Mouse (Mus musculus) liver, embryonic 13.5 days (tissue): ENCODE measurements at regions not wholly inside any gene's neighbourhood (a gene's known extent, or its start where the extent isn't known, plus 50 kb on each side); places are given as distances from the start of the nearest gene placed in this dataset.

ENCODE experiments used
- ATAC-seq: fragments of 200-750 bp; cut with Nextera tagmentation; 2 replicates; pipeline ENCODE4 v1.8.0; 2017; ENCODE audit warnings: low read depth, mild to moderate bottlenecking, moderate number of reproducible peaks, moderate library complexity
- DNase-seq: peaks from one replicate; pipeline ENCODE4 v3.0.0; 2022
- H3K27ac ChIP-seq: fragments of 300-500 bp; sonication (generic); 2 replicates; pipeline ENCODE4 v1.5.1; 2015; ENCODE audit warnings: moderate library complexity, mild to moderate bottlenecking, inconsistent platforms
- H3K27me3 ChIP-seq: fragments of 300-500 bp; sonication (generic); 2 replicates; pipeline ENCODE4 v1.6.1; 2015; ENCODE audit warnings: mild to moderate bottlenecking, inconsistent platforms
- H3K36me3 ChIP-seq: fragments of 300-500 bp; sonication (generic); 2 replicates; pipeline ENCODE4 v1.6.1; 2015; ENCODE audit warnings: mild to moderate bottlenecking, inconsistent platforms
- H3K4me1 ChIP-seq: fragments of 300-500 bp; sonication (generic); replicated peaks from 2 replicates; pipeline ENCODE4 v1.6.1; 2015; ENCODE audit warnings: inconsistent platforms
- H3K4me2 ChIP-seq: fragments of 300-500 bp; sonication (generic); 2 replicates; pipeline ENCODE4 v1.6.1; 2015; ENCODE audit warnings: inconsistent platforms, mild to moderate bottlenecking, moderate library complexity
- H3K4me3 ChIP-seq: fragments of 300-500 bp; sonication (generic); replicated peaks from 2 replicates; pipeline ENCODE4 v1.5.1; 2015; ENCODE audit warnings: mild to moderate bottlenecking, inconsistent platforms
- H3K9ac ChIP-seq: fragments of 300-500 bp; sonication (generic); 2 replicates; pipeline ENCODE4 v1.6.1; 2015; ENCODE audit warnings: mild to moderate bottlenecking, inconsistent platforms
- H3K9me3 ChIP-seq: fragments of 300-500 bp; sonication (generic); replicated peaks from 2 replicates; pipeline ENCODE4 v1.6.1; 2016; ENCODE audit warnings: inconsistent platforms
- WGBS: fragments of 180-500 bp; shearing (Covaris S2); methylation state at CpG from one replicate; pipeline ENCODE4 v1.1.7; 2015; ENCODE audit not compliant: insufficient replicate concordance; 5-methylcytosine and 5-hydroxymethylcytosine counted together

GRCm38 (mm10) chr15:36916998-36917397 lies 90.6 kb downstream of the Zfp706 start:
- peaks cover 6% of the 10 kb centered on the region for H3K4me1 ChIP-seq
- no peak overlapping the region for H3K9ac ChIP-seq
- H3K4me2 ChIP-seq: no peak overlapping the region
- WGBS: 27% methylated on average over 4 of the region's 4 CpGs
- ATAC-seq (no peak), DNase-seq (no peak)
- H3K36me3 ChIP-seq: no peaks in the 10 kb centered on the region; the same call in 1 of the 2 replicates
- H3K27me3 ChIP-seq: no peaks in the 10 kb centered on the region
- H3K27ac ChIP-seq: no peak overlapping the region
- H3K9me3 ChIP-seq: no peaks in the 10 kb centered on the region
- H3K4me3 ChIP-seq: no peak overlapping the region

DNA sequence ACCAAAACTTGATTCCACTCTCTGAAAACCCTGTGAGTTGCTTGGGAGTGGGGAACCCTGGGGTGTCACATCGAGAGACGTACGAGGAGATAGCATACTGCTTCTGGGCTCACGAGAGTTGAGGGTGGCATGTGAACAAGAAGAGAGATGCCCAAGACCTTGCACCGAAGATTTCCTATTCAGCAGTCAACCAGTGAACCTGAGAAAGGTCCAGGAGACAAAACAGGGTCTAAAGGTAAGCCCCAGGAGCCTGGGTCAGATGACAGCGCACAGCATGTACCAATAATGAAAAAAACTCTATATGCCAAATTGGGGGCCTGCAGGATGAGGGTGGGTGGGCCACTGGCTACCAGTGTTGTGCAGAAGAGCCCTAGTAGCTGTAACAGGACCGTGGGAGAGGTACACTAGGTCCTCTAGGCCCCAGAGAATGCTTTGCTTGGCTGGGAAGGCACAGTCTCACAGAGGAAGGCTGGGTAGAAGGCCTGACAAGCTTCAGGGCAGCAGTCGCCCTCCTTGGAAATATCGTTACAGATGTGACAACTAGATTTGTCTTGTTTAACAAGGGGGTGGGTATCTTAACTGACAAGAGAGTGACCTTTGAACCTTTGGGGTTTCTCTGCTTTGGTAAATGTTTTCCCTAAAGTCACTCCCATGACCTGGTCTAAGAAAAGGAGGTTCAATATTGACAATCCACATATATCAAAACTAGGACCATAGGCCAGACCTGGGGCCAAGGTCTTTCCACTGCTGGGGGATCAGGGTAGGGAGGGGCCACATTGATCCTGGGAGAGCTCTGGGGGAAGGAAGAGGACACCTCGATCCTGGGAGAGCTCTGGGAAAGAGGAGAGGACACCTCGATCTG lies 93.1 kb downstream of the Zfp706 start:
- no peaks in the 10 kb centered on the region for H3K27me3 ChIP-seq
- H3K4me2 ChIP-seq: no peak overlapping the region
- 69% methylated on average over 11 of the region's 11 CpGs for WGBS
- no peak overlapping the region for H3K4me3 ChIP-seq
- H3K9ac ChIP-seq: no peak overlapping the region
- ATAC-seq (peak; percentile 72), DNase-seq (no peak)
- peak overlapping the region; percentile 43; the same call in 1 of the 2 replicates for H3K27ac ChIP-seq
- no peaks in the 10 kb centered on the region; the same call in 1 of the 2 replicates for H3K36me3 ChIP-seq
- peaks cover 11% of the 10 kb centered on the region for H3K4me1 ChIP-seq
- no peaks in the 10 kb centered on the region for H3K9me3 ChIP-seq

DNA sequence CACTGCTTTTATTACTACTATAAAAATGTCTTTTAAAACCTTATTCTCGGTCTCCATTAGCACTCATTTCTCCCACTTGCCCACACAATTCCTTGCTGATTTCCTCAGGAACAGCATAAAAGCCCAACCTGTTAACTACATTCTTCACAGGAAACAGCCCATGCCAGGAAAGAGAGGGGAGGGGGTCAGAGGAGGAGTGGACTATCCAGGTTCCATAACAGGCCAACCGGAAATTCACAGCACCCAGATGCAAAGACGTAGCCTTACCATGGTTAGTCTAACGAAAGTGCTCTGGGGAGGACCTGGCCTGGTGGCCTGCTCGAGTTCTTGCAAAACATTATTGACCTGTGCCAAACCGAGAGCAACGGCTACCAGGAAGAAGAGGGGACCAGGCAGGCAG lies 94.3 kb downstream of the Zfp706 start:
- H3K27ac ChIP-seq: no peak overlapping the region
- no peaks in the 10 kb centered on the region; the same call in 1 of the 2 replicates for H3K36me3 ChIP-seq
- 67% methylated on average over 7 of the region's 7 CpGs for WGBS
- DNase-seq (no peak), ATAC-seq (no peak)
- peaks cover 11% of the 10 kb centered on the region for H3K4me1 ChIP-seq
- no peak overlapping the region for H3K4me2 ChIP-seq
- no peak overlapping the region for H3K4me3 ChIP-seq
- H3K9me3 ChIP-seq: no peaks in the 10 kb centered on the region
- H3K9ac ChIP-seq: no peak overlapping the region
- H3K27me3 ChIP-seq: no peaks in the 10 kb centered on the region

DNA sequence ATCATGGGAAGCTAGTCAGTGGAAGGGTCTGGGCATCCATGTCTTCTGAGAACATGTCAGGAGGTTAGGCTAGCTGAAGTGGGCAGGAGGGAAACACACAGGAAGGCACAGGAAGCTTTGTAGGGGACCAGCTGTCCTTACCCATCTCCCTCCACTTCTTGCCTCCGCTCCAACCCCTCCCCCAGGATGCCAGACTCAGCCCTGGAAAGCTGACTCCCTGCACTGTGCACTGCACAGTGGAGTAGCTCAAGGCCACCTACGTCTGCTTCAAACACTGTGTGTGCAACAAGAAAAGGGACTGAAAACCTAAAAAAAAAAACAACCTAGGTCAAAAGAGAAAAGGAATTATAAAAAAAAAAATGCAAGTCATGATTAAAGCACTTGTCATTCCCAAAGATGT lies 97.3 kb downstream of the Zfp706 start:
- DNase-seq (no peak), ATAC-seq (no peak)
- Histone ChIP-seq H3K4me1 (peaks cover 11% of the 10 kb centered on the region), H3K27ac (no peak overlapping the region), H3K27me3 (no peaks in the 10 kb centered on the region), H3K36me3 (no peaks in the 10 kb centered on the region; the same call in 1 of the 2 replicates), H3K9me3 (no peaks in the 10 kb centered on the region), H3K9ac (no peak overlapping the region), H3K4me2 (no peak overlapping the region), H3K4me3 (no peak overlapping the region)
- 51% methylated on average over 2 of the region's 2 CpGs for WGBS

DNA sequence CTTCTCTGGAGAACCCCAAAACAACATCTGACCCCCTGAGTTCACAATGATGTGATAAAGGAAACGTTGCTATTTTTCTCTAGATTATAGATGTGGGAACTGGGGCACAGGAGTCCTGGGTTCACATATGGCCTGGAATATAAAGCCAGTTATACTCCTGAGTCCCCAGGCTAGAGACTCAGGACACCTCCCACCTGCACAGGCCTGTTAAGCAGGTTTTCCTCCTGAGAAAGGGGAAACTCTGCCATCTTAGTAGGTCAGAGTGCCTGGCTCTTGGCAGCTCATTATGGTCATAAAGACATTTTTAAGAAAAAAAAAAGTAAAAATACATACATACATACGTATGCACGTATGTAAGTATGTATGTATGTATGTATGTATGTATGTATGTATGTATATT lies 98.1 kb downstream of the Zfp706 start:
- H3K4me3 ChIP-seq: no peak overlapping the region
- H3K9ac ChIP-seq: no peak overlapping the region
- ATAC-seq (no peak), DNase-seq (no peak)
- no peaks in the 10 kb centered on the region for H3K9me3 ChIP-seq
- H3K4me2 ChIP-seq: no peak overlapping the region
- 55% methylated on average over 3 of the region's 3 CpGs for WGBS
- H3K4me1 ChIP-seq: peaks cover 11% of the 10 kb centered on the region
- H3K36me3 ChIP-seq: no peaks in the 10 kb centered on the region; the same call in 1 of the 2 replicates
- no peaks in the 10 kb centered on the region for H3K27me3 ChIP-seq
- H3K27ac ChIP-seq: no peak overlapping the region

DNA sequence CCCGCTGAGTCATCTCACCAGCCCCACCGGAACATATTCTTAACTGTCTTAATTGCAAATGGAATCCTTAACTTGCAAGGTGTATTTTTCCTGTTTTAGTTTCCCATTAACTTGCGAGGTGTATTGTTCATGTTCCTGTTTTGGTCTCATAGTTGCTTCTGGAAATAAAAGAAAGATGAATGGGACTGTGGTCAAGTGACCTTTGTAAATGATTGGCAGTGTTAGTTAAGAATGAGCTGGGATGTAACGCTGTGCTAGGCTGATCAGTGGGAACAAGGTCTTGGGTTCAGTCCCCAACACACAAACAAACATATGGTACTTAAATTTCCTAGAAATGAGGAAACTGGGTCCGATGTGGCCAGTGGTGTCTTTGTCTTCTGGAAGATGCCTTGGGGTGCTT lies 100.8 kb downstream of the Zfp706 start:
- DNase-seq (no peak), ATAC-seq (no peak)
- no peak overlapping the region for H3K27ac ChIP-seq
- H3K36me3 ChIP-seq: no peaks in the 10 kb centered on the region
- H3K4me2 ChIP-seq: no peak overlapping the region
- H3K4me3 ChIP-seq: no peak overlapping the region
- no peaks in the 10 kb centered on the region for H3K9me3 ChIP-seq
- H3K9ac ChIP-seq: no peak overlapping the region
- peaks cover 29% of the 10 kb centered on the region for H3K4me1 ChIP-seq
- WGBS: 55% methylated on average over 5 of the region's 5 CpGs
- H3K27me3 ChIP-seq: no peaks in the 10 kb centered on the region

DNA sequence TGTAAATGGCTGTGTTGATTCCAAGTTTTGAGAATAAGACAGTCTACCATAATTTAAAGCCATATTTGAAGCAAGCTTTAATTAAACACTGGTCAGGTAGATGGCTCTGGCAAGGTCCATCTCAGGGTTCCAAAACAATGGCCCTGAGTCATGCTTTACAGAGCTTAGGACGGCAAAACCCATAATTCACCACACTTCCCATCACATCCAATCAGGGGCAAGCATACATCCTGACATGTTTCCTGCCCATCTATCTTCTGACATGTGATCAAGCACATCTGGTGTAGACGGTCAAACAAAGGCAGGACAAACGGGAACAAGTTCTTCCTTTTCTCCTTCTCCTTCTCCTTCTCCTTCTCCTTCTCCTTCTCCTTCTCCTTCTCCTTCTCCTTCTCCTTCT lies 101.5 kb downstream of the Zfp706 start:
- H3K4me3 ChIP-seq: no peak overlapping the region
- ATAC-seq: no peak
- no peaks in the 10 kb centered on the region for H3K27me3 ChIP-seq
- no peak overlapping the region for H3K27ac ChIP-seq
- 29% methylated on average over 3 of the region's 3 CpGs for WGBS
- no peak overlapping the region for H3K9ac ChIP-seq
- H3K9me3 ChIP-seq: no peaks in the 10 kb centered on the region
- H3K36me3 ChIP-seq: no peaks in the 10 kb centered on the region
- DNase-seq: no peak
- H3K4me2 ChIP-seq: no peak overlapping the region
- H3K4me1 ChIP-seq: peaks cover 33% of the 10 kb centered on the region

- Histone ChIP-seq H3K4me1 (peaks cover 52% of the 10 kb centered on the region), H3K4me2 (no peak overlapping the region), H3K27ac (no peak overlapping the region), H3K9ac (no peak overlapping the region), H3K4me3 (no peak overlapping the region), H3K36me3 (no peaks in the 10 kb centered on the region), H3K27me3 (no peaks in the 10 kb centered on the region), H3K9me3 (no peaks in the 10 kb centered on the region)
- DNase-seq (no peak), ATAC-seq (no peak)
- 62% methylated on average over 5 of the region's 5 CpGs for WGBS
These were observed 103.7 kb downstream of the Zfp706 start for GRCm38 (mm10) chr15:36903922-36904321.

GRCm38 (mm10) chr15:36903309-36903708 lies 104.3 kb downstream of the Zfp706 start:
- no peak overlapping the region for H3K27ac ChIP-seq
- no peak overlapping the region for H3K9ac ChIP-seq
- 27% methylated on average over 4 of the region's 4 CpGs for WGBS

GRCm38 (mm10) chr15:36901830-36902285 lies 105.7 kb downstream of the Zfp706 start:
- Histone ChIP-seq H3K27ac (no peak overlapping the region), H3K9me3 (no peaks in the 10 kb centered on the region), H3K4me3 (no peak overlapping the region), H3K9ac (no peak overlapping the region), H3K27me3 (no peaks in the 10 kb centered on the region), H3K36me3 (no peaks in the 10 kb centered on the region), H3K4me2 (no peak overlapping the region), H3K4me1 (peaks cover 51% of the 10 kb centered on the region)
- ATAC-seq (no peak; the same call in 1 of the 2 replicates), DNase-seq (no peak)
- WGBS: 16% methylated on average over 7 of the region's 7 CpGs

More at GRCm38 (mm10) chr15:36903309-36903708, 104.3 kb downstream of the Zfp706 start:
- peaks cover 56% of the 10 kb centered on the region for H3K4me1 ChIP-seq
- DNase-seq (no peak), ATAC-seq (no peak)
- no peak overlapping the region for H3K4me2 ChIP-seq
- H3K4me3 ChIP-seq: no peak overlapping the region
- no peaks in the 10 kb centered on the region for H3K9me3 ChIP-seq
- no peaks in the 10 kb centered on the region for H3K27me3 ChIP-seq
- H3K36me3 ChIP-seq: no peaks in the 10 kb centered on the region

GRCm38 (mm10) chr15:36901350-36901749 lies 106.2 kb downstream of the Zfp706 start:
- ATAC-seq (no peak), DNase-seq (no peak)
- H3K4me1 ChIP-seq: peaks cover 51% of the 10 kb centered on the region
- H3K27me3 ChIP-seq: no peaks in the 10 kb centered on the region; the same call in 1 of the 2 replicates
- H3K4me3 ChIP-seq: no peak overlapping the region
- 31% methylated on average over 5 of the region's 5 CpGs for WGBS
- H3K9me3 ChIP-seq: no peaks in the 10 kb centered on the region
- H3K9ac ChIP-seq: no peak overlapping the region
- no peaks in the 10 kb centered on the region for H3K36me3 ChIP-seq
- H3K27ac ChIP-seq: no peak overlapping the region
- no peak overlapping the region for H3K4me2 ChIP-seq

GRCm38 (mm10) chr15:36900940-36901339 lies 106.6 kb downstream of the Zfp706 start:
- no peak for ATAC-seq
- Histone ChIP-seq H3K9ac (no peak overlapping the region), H3K27ac (no peak overlapping the region), H3K4me3 (no peak overlapping the region), H3K4me1 (peaks cover 51% of the 10 kb centered on the region), H3K9me3 (no peaks in the 10 kb centered on the region), H3K36me3 (no peaks in the 10 kb centered on the region), H3K27me3 (no peaks in the 10 kb centered on the region; the same call in none of the 2 replicates), H3K4me2 (no peak overlapping the region)
- no peak for DNase-seq
- WGBS: 46% methylated on average over 2 of the region's 2 CpGs
